Mouse (Mus musculus) heart, embryonic 12.5 days (tissue): ENCODE measurements at regions not wholly inside any gene's neighbourhood (a gene's known extent, or its start where the extent isn't known, plus 50 kb on each side); places are given as distances from the start of the nearest gene placed in this dataset.

ENCODE experiments used
- ATAC-seq: fragments of 200-750 bp; cut with Nextera tagmentation; 2 replicates; pipeline ENCODE4 v1.8.0; 2017; ENCODE audit warnings: moderate TSS enrichment, moderate library complexity; ENCODE audit not compliant: insufficient number of reproducible peaks, low FRiP score
- H3K27ac ChIP-seq: fragments of 300-500 bp; sonication (generic); 2 replicates; pipeline ENCODE4 v1.5.1; 2016; ENCODE audit warnings: mild to moderate bottlenecking, moderate library complexity; ENCODE audit not compliant: poor library complexity, severe bottlenecking
- H3K27me3 ChIP-seq: fragments of 300-500 bp; sonication (generic); replicated peaks from 2 replicates; pipeline ENCODE4 v1.6.1; 2016; ENCODE audit warnings: mild to moderate bottlenecking, moderate library complexity
- H3K36me3 ChIP-seq: fragments of 300-500 bp; sonication (generic); 2 replicates; pipeline ENCODE4 v1.6.1; 2016; ENCODE audit warnings: mild to moderate bottlenecking, moderate library complexity
- H3K4me1 ChIP-seq: fragments of 300-500 bp; sonication (generic); replicated peaks from 2 replicates; pipeline ENCODE4 v1.6.1; 2016; ENCODE audit warnings: mild to moderate bottlenecking
- H3K4me2 ChIP-seq: fragments of 300-500 bp; sonication (generic); 2 replicates; pipeline ENCODE4 v1.6.1; 2016; ENCODE audit warnings: mild to moderate bottlenecking, moderate library complexity
- H3K4me3 ChIP-seq: fragments of 300-500 bp; sonication (generic); 2 replicates; pipeline ENCODE4 v1.5.1; 2016; ENCODE audit warnings: mild to moderate bottlenecking
- H3K9ac ChIP-seq: fragments of 300-500 bp; sonication (generic); 2 replicates; pipeline ENCODE4 v1.6.1; 2016; ENCODE audit warnings: mild to moderate bottlenecking, moderate library complexity
- H3K9me3 ChIP-seq: fragments of 300-500 bp; sonication (generic); replicated peaks from 2 replicates; pipeline ENCODE4 v1.6.1; 2016; ENCODE audit warnings: mild to moderate bottlenecking, moderate library complexity
- WGBS: fragments of 180-500 bp; shearing (Covaris S2); methylation state at CpG from one replicate; pipeline ENCODE4 v1.1.7; 2016; 5-methylcytosine and 5-hydroxymethylcytosine counted together

GRCm38 (mm10) chr12:12765055-12765454 lies 176.7 kb downstream of the Mycn start:
- H3K27ac ChIP-seq: no peak overlapping the region
- WGBS: 59% methylated on average over 8 of the region's 8 CpGs
- H3K9ac ChIP-seq: no peak overlapping the region
- H3K4me3 ChIP-seq: no peak overlapping the region
- peaks cover 9% of the 10 kb centered on the region for H3K4me1 ChIP-seq
- no peak overlapping the region for H3K4me2 ChIP-seq
- no peaks in the 10 kb centered on the region for H3K36me3 ChIP-seq
- peaks cover 7% of the 10 kb centered on the region; the same call in 1 of the 2 replicates for H3K9me3 ChIP-seq
- ATAC-seq: no peak
- no peaks in the 10 kb centered on the region for H3K27me3 ChIP-seq

- H3K9ac ChIP-seq: no peak overlapping the region
- no peak overlapping the region for H3K4me3 ChIP-seq
- H3K27me3 ChIP-seq: no peaks in the 10 kb centered on the region
- WGBS: 76% methylated on average over 4 of the region's 4 CpGs
- ATAC-seq: no peak
- H3K4me1 ChIP-seq: peaks cover 9% of the 10 kb centered on the region
- H3K9me3 ChIP-seq: peaks cover 7% of the 10 kb centered on the region; the same call in 1 of the 2 replicates
- H3K36me3 ChIP-seq: no peaks in the 10 kb centered on the region
- H3K4me2 ChIP-seq: no peak overlapping the region
- no peak overlapping the region for H3K27ac ChIP-seq
Observed at GRCm38 (mm10) chr12:12764586-12764985, 177.1 kb downstream of the Mycn start.

DNA sequence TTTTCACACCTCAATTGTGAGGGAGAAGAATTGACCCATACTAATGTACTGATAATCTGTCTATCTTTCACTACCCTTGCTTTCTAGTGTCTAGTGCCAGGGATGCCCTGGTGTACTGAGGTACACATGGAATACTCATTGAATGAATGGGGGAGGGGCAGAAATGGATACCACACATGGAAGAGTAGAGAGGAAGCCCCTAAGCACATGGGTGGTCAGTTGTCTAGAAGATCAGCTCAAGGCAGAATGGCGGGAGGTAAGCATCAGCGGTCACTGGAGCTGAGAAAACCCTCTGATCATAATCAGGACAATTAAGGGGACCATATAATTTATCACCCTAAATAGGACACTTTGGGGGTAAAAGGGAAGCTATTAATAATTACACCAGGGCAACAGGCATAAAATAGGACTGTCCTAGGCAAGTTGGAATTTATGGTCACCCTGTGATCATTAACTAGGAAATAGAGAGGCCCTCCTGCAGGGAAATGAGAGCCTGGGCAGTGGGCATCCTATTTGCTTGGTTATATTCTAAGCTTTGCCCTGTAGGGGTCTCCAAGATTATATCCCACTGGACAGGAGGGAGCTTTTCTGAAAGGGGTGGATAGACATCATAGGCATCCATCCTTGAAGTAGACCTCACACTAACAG lies 185.3 kb downstream of the Mycn start:
- Histone ChIP-seq H3K36me3 (no peaks in the 10 kb centered on the region), H3K27me3 (no peaks in the 10 kb centered on the region), H3K9me3 (peaks cover 10% of the 10 kb centered on the region; the same call in 1 of the 2 replicates), H3K27ac (no peak overlapping the region), H3K4me2 (no peak overlapping the region), H3K4me3 (no peak overlapping the region), H3K4me1 (no peaks in the 10 kb centered on the region), H3K9ac (no peak overlapping the region)
- ATAC-seq: no peak
- WGBS: 78% methylated on average over 2 of the region's 2 CpGs

DNA sequence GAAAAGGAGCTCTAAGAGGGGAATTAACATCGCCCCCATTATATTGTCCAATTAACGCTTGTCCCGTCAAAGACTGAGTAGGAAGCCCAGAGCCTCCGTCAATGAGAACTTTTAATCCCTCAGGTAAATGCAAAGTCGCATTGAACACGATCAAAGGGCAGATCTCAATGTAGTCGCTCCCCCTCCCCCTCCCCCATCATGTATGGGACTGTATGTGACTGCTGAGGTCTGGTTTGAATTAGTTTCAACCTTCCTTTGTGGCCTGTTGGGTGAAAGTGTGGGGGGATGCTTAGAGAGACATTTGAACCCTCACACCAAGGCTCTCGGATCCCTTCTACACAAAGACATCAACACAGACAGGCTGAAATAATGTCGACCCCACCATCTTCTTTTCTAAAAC lies 187.9 kb downstream of the Mycn start:
- 64% methylated on average over 9 of the region's 9 CpGs for whole genome bisulfite sequencing
- H3K4me3 ChIP-seq: no peak overlapping the region
- H3K4me2 ChIP-seq: no peak overlapping the region
- H3K27me3 ChIP-seq: no peaks in the 10 kb centered on the region
- H3K4me1 ChIP-seq: no peaks in the 10 kb centered on the region
- no peak overlapping the region for H3K27ac ChIP-seq
- H3K36me3 ChIP-seq: no peaks in the 10 kb centered on the region
- no peak overlapping the region for H3K9ac ChIP-seq
- ATAC-seq: no peak
- no peaks in the 10 kb centered on the region for H3K9me3 ChIP-seq

- Histone ChIP-seq H3K4me3 (no peak overlapping the region), H3K9me3 (no peaks in the 10 kb centered on the region), H3K27ac (no peak overlapping the region), H3K9ac (no peak overlapping the region), H3K4me2 (no peak overlapping the region), H3K36me3 (no peaks in the 10 kb centered on the region), H3K4me1 (no peaks in the 10 kb centered on the region), H3K27me3 (no peaks in the 10 kb centered on the region)
- no peak for ATAC-seq
- 84% methylated on average over 10 of the region's 10 CpGs for WGBS
Observed at GRCm38 (mm10) chr12:12751670-12752426, 189.9 kb downstream of the Mycn start.

DNA sequence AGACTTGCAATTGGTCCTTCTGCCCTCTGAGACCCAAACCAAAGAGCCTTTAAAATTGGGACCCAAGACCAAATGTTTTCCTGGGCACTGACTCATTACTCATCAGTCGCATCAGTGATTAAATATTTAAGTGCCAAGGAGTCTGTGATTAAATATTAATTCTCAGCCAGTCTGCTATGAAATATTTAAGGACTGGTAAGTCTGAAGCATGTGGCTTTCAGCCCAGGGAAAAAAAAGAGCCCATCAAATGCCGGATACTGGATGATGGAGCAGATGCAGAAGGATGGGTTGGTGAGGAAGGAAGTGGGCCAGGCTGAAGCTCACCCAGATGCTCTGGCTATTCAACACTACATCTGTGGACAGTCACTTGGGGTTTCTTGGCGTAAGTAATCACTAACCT lies 192.0 kb downstream of the Mycn start:
- H3K4me3 ChIP-seq: no peak overlapping the region
- H3K4me1 ChIP-seq: no peaks in the 10 kb centered on the region
- H3K27ac ChIP-seq: no peak overlapping the region
- H3K4me2 ChIP-seq: no peak overlapping the region
- no peaks in the 10 kb centered on the region for H3K27me3 ChIP-seq
- WGBS: 74% methylated on average over 3 of the region's 3 CpGs
- H3K36me3 ChIP-seq: no peaks in the 10 kb centered on the region
- no peak overlapping the region for H3K9ac ChIP-seq
- no peaks in the 10 kb centered on the region for H3K9me3 ChIP-seq
- ATAC-seq: no peak

DNA sequence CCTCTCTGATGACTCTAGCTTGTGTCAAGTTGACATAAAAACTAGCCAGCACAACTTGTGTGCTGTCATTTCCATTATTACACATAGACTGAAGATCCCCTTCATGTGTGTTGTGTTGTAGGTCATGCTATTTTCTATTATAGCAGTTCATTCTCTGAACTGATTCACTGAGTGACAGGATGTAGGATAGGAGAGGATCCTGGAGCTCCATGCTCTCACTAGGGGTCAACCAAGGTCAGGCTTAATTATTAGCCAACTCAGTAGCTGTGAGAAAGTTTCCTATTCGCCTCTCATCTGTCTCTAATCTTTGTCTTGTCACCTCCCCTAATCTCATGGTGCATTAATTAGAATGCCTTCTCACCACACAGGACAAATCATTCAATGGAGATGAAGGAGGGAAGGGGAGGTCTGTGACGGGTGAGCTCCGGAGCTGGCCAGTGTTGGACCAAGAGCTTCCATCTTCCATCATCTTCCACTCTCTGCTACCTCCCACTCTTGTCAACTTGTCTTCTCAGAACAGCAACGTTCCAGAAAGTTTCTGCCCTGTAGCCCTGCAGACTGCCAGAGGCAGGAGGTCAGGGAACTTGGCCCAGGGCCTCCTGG lies 194.8 kb downstream of the Mycn start:
- Histone ChIP-seq H3K36me3 (no peaks in the 10 kb centered on the region), H3K4me2 (no peak overlapping the region), H3K4me3 (no peak overlapping the region), H3K4me1 (no peaks in the 10 kb centered on the region), H3K9ac (no peak overlapping the region), H3K27ac (no peak overlapping the region), H3K9me3 (no peaks in the 10 kb centered on the region), H3K27me3 (no peaks in the 10 kb centered on the region)
- 71% methylated on average over 4 of the region's 4 CpGs for WGBS
- ATAC-seq: no peak

DNA sequence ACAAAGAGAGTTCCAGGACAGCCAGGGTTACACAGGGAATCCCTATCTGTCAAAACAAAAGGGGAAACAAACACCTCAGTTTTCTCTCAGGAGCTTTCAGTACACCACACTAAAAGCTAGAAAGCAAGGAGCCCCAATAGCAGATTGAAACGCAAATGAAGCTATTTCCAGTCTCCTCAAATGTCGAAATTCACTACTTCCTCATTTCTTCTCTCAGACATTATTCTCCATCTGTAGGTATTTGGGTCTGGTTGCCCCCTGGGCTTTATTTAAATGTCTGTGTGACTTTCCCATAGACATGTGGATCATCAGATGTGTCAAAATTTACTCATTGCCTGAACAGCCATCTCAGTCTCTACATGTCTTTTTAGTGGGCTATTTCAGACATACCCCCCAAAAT lies 197.2 kb downstream of the Mycn start:
- H3K27me3 ChIP-seq: no peaks in the 10 kb centered on the region
- H3K4me2 ChIP-seq: no peak overlapping the region
- H3K9me3 ChIP-seq: no peaks in the 10 kb centered on the region
- H3K36me3 ChIP-seq: no peaks in the 10 kb centered on the region
- 58% methylated on average over 2 of the region's 2 CpGs for WGBS
- H3K4me1 ChIP-seq: no peaks in the 10 kb centered on the region
- H3K9ac ChIP-seq: no peak overlapping the region
- ATAC-seq: no peak
- no peak overlapping the region for H3K27ac ChIP-seq
- H3K4me3 ChIP-seq: no peak overlapping the region

GRCm38 (mm10) chr12:12738631-12739331 lies 202.9 kb downstream of the Mycn start:
- ATAC-seq: no peak
- no peaks in the 10 kb centered on the region for H3K36me3 ChIP-seq

GRCm38 (mm10) chr12:12725797-12726196 lies 215.9 kb downstream of the Mycn start:
- H3K36me3 ChIP-seq: no peaks in the 10 kb centered on the region
- H3K9ac ChIP-seq: 0 out of 2 replicates have a peak overlapping the region, but pooled peaks have one; percentile 5
- no peak for ATAC-seq
- peak overlapping the region; percentile 50 for H3K4me2 ChIP-seq
- peaks cover 13% of the 10 kb centered on the region for H3K4me1 ChIP-seq
- WGBS: 13% methylated on average over 9 of the region's 9 CpGs
- peak overlapping the region; percentile 18; the same call in 1 of the 2 replicates for H3K4me3 ChIP-seq
- no peak overlapping the region for H3K27ac ChIP-seq
- H3K9me3 ChIP-seq: peaks cover 6% of the 10 kb centered on the region
- H3K27me3 ChIP-seq: no peaks in the 10 kb centered on the region

More at GRCm38 (mm10) chr12:12738631-12739331, 202.9 kb downstream of the Mycn start:
- Histone ChIP-seq H3K9ac (no peak overlapping the region), H3K27ac (no peak overlapping the region), H3K4me2 (no peak overlapping the region), H3K9me3 (peaks cover 2% of the 10 kb centered on the region; the same call in 1 of the 2 replicates), H3K4me1 (0 out of 2 replicates have a peak, but pooled peaks cover 6% of the 10 kb centered on the region), H3K4me3 (no peak overlapping the region), H3K27me3 (no peaks in the 10 kb centered on the region)
- 49% methylated on average over 12 of the region's 12 CpGs for WGBS

GRCm38 (mm10) chr12:12725075-12725474 lies 216.6 kb downstream of the Mycn start:
- Histone ChIP-seq H3K4me3 (peak overlapping the region; percentile 18; the same call in 1 of the 2 replicates), H3K4me2 (peak overlapping the region; percentile 50), H3K9ac (no peak overlapping the region), H3K4me1 (peaks cover 13% of the 10 kb centered on the region), H3K36me3 (no peaks in the 10 kb centered on the region), H3K9me3 (peaks cover 6% of the 10 kb centered on the region), H3K27me3 (no peaks in the 10 kb centered on the region), H3K27ac (no peak overlapping the region)
- 12% methylated on average over 13 of the region's 13 CpGs for WGBS
- ATAC-seq: no peak
